Mouse (Mus musculus): ENCODE results near the gene Acy3. TPM values are rescaled to one million over a fixed set of nuclear protein-coding genes. Genes with fewer than 3 reads are reported as not detected.

Acy3 gene
- polyA plus RNA-seq, 1 experiment from 2014 or later = 47.5 TPM

GRCm38 (mm10) chr19:3990804-3991203, 4.4 kb downstream of the Acy3 start:
- H3K4me2 ChIP-seq (replicated peaks; ENCODE audit: low read depth, low read length) = no peak overlapping the region
- H3K27ac ChIP-seq (ENCODE audit: low read length) = no peak overlapping the region

GRCm38 (mm10) chr19:3991562-3991961, 5.2 kb downstream of the Acy3 start:
- peaks cover 26% of the 10 kb centered on the region for H3K4me1 ChIP-seq (ENCODE audit: insufficient read depth, low read length)
- no peak overlapping the region for H3K27ac ChIP-seq (ENCODE audit: low read length)
- no peak for ATAC-seq (ENCODE audit: low FRiP score, low TSS enrichment)
- no peak overlapping the region for H3K4me3 ChIP-seq (ENCODE audit: low read length)
- 96% methylated on average over 3 of the region's 3 CpGs for WGBS
- no peaks in the 10 kb centered on the region for H3K27me3 ChIP-seq (ENCODE audit: insufficient read depth, low read length)
- no peak overlapping the region for H3K9ac ChIP-seq (replicated peaks; ENCODE audit: low read length)
- H3K9me3 ChIP-seq (ENCODE audit: low read length) = no peaks in the 10 kb centered on the region
- no peak overlapping the region for H3K4me2 ChIP-seq (replicated peaks; ENCODE audit: low read depth, low read length)
- 0 out of 2 replicates have a peak, but pooled peaks cover 3% of the 10 kb centered on the region for H3K36me3 ChIP-seq (ENCODE audit: insufficient read depth, low read length)

More at GRCm38 (mm10) chr19:3990804-3991203, 4.4 kb downstream of the Acy3 start:
- 0 out of 2 replicates have a peak, but pooled peaks cover 3% of the 10 kb centered on the region for H3K36me3 ChIP-seq (ENCODE audit: insufficient read depth, low read length)
- no peaks in the 10 kb centered on the region for H3K9me3 ChIP-seq (ENCODE audit: low read length)
- ATAC-seq (ENCODE audit: low FRiP score, low TSS enrichment) = no peak
- H3K4me3 ChIP-seq (ENCODE audit: low read length) = no peak overlapping the region
- WGBS = 21% methylated on average over 6 of the region's 6 CpGs
- no peaks in the 10 kb centered on the region for H3K27me3 ChIP-seq (ENCODE audit: insufficient read depth, low read length)
- H3K9ac ChIP-seq (replicated peaks; ENCODE audit: low read length) = no peak overlapping the region
- H3K4me1 ChIP-seq (ENCODE audit: insufficient read depth, low read length) = peaks cover 26% of the 10 kb centered on the region

GRCm38 (mm10) chr19:3991966-3992365, 5.6 kb downstream of the Acy3 start:
- Histone ChIP-seq H3K9me3 (ENCODE audit: low read length) (no peaks in the 10 kb centered on the region), H3K27ac (ENCODE audit: low read length) (no peak overlapping the region), H3K36me3 (ENCODE audit: insufficient read depth, low read length) (0 out of 2 replicates have a peak, but pooled peaks cover 3% of the 10 kb centered on the region), H3K4me3 (ENCODE audit: low read length) (no peak overlapping the region), H3K4me1 (ENCODE audit: insufficient read depth, low read length) (peaks cover 25% of the 10 kb centered on the region), H3K9ac (replicated peaks; ENCODE audit: low read length) (no peak overlapping the region), H3K4me2 (replicated peaks; ENCODE audit: low read depth, low read length) (no peak overlapping the region), H3K27me3 (ENCODE audit: insufficient read depth, low read length) (no peaks in the 10 kb centered on the region)
- no peak for ATAC-seq (ENCODE audit: low FRiP score, low TSS enrichment)
- WGBS = 84% methylated on average over 3 of the region's 3 CpGs

GRCm38 (mm10) chr19:3992416-3992815, 6.0 kb downstream of the Acy3 start, which contains the start of gene Tbx10:
Gene Tbx10, plus strand, starts transcription at chr19:3992752.
- no peak within 1 kb of the TSS for H3K9ac ChIP-seq (replicated peaks; ENCODE audit: low read length)
- H3K9me3 ChIP-seq (ENCODE audit: low read length) = no peaks in the 10 kb centered on the region
- peaks cover 27% of the 10 kb centered on the region for H3K4me1 ChIP-seq (ENCODE audit: insufficient read depth, low read length)
- ATAC-seq (ENCODE audit: low FRiP score, low TSS enrichment) = no peak
- WGBS = 54% methylated on average over 5 of the region's 5 CpGs
- no peak within 1 kb of the TSS for H3K27ac ChIP-seq (ENCODE audit: low read length)
- H3K27me3 ChIP-seq (ENCODE audit: insufficient read depth, low read length) = no peaks in the 10 kb centered on the region
- H3K4me3 ChIP-seq (ENCODE audit: low read length) = no peak within 1 kb of the TSS
- H3K4me2 ChIP-seq (replicated peaks; ENCODE audit: low read depth, low read length) = no peak within 1 kb of the TSS
- 0 out of 2 replicates have a peak, but pooled peaks cover 3% of the 10 kb centered on the region for H3K36me3 ChIP-seq (ENCODE audit: insufficient read depth, low read length)

GRCm38 (mm10) chr19:3994932-3995331, 8.6 kb downstream of the Acy3 start:
- Histone ChIP-seq H3K27ac (ENCODE audit: low read length) (peak overlapping the region; percentile 35), H3K27me3 (ENCODE audit: insufficient read depth, low read length) (no peaks in the 10 kb centered on the region), H3K36me3 (ENCODE audit: insufficient read depth, low read length) (no peaks in the 10 kb centered on the region), H3K4me2 (replicated peaks; ENCODE audit: low read depth, low read length) (no peak overlapping the region), H3K9ac (replicated peaks; ENCODE audit: low read length) (no peak overlapping the region), H3K4me1 (ENCODE audit: insufficient read depth, low read length) (peaks cover 32% of the 10 kb centered on the region), H3K9me3 (ENCODE audit: low read length) (no peaks in the 10 kb centered on the region), H3K4me3 (ENCODE audit: low read length) (no peak overlapping the region)
- WGBS = 22% methylated on average over 6 of the region's 6 CpGs
- ATAC-seq (ENCODE audit: low FRiP score, low TSS enrichment) = no peak

- no peaks in the 10 kb centered on the region for H3K9me3 ChIP-seq (ENCODE audit: low read length)
- peaks cover 32% of the 10 kb centered on the region for H3K4me1 ChIP-seq (ENCODE audit: insufficient read depth, low read length)
- no peaks in the 10 kb centered on the region for H3K27me3 ChIP-seq (ENCODE audit: insufficient read depth, low read length)
- H3K36me3 ChIP-seq (ENCODE audit: insufficient read depth, low read length) = no peaks in the 10 kb centered on the region
- WGBS = 64% methylated on average over 3 of the region's 3 CpGs
- peak overlapping the region; percentile 25; the same call in 1 of the 2 replicates for H3K27ac ChIP-seq (ENCODE audit: low read length)
- ATAC-seq (ENCODE audit: low FRiP score, low TSS enrichment) = no peak
- no peak overlapping the region for H3K4me3 ChIP-seq (ENCODE audit: low read length)
- no peak overlapping the region for H3K4me2 ChIP-seq (replicated peaks; ENCODE audit: low read depth, low read length)
- no peak overlapping the region for H3K9ac ChIP-seq (replicated peaks; ENCODE audit: low read length)
Observed at GRCm38 (mm10) chr19:3995505-3995904, 9.1 kb downstream of the Acy3 start.

GRCm38 (mm10) chr19:3996106-3996505, 9.7 kb downstream of the Acy3 start:
- no peak overlapping the region for H3K9ac ChIP-seq (replicated peaks; ENCODE audit: low read length)
- no peak for ATAC-seq (ENCODE audit: low FRiP score, low TSS enrichment)
- no peak overlapping the region for H3K4me2 ChIP-seq (replicated peaks; ENCODE audit: low read depth, low read length)
- H3K4me1 ChIP-seq (ENCODE audit: insufficient read depth, low read length) = peaks cover 32% of the 10 kb centered on the region
- 51% methylated on average over 7 of the region's 7 CpGs for WGBS
- no peak overlapping the region for H3K4me3 ChIP-seq (ENCODE audit: low read length)
- H3K27ac ChIP-seq (ENCODE audit: low read length) = no peak overlapping the region
- H3K36me3 ChIP-seq (ENCODE audit: insufficient read depth, low read length) = no peaks in the 10 kb centered on the region
- no peaks in the 10 kb centered on the region for H3K9me3 ChIP-seq (ENCODE audit: low read length)
- H3K27me3 ChIP-seq (ENCODE audit: insufficient read depth, low read length) = no peaks in the 10 kb centered on the region

GRCm38 (mm10) chr19:3996747-3997146, 10.4 kb downstream of the Acy3 start:
- H3K4me3 ChIP-seq (ENCODE audit: low read length) = no peak overlapping the region
- 71% methylated on average over 8 of the region's 8 CpGs for WGBS
- no peak overlapping the region for H3K27ac ChIP-seq (ENCODE audit: low read length)
- H3K9me3 ChIP-seq (ENCODE audit: low read length) = no peaks in the 10 kb centered on the region
- H3K9ac ChIP-seq (replicated peaks; ENCODE audit: low read length) = no peak overlapping the region; the same call in 1 of the 2 replicates
- H3K27me3 ChIP-seq (ENCODE audit: insufficient read depth, low read length) = no peaks in the 10 kb centered on the region
- no peaks in the 10 kb centered on the region for H3K36me3 ChIP-seq (ENCODE audit: insufficient read depth, low read length)
- no peak for ATAC-seq (ENCODE audit: low FRiP score, low TSS enrichment)
- no peak overlapping the region for H3K4me2 ChIP-seq (replicated peaks; ENCODE audit: low read depth, low read length)
- peaks cover 39% of the 10 kb centered on the region for H3K4me1 ChIP-seq (ENCODE audit: insufficient read depth, low read length)

- H3K4me1 ChIP-seq (ENCODE audit: insufficient read depth, low read length) = peaks cover 43% of the 10 kb centered on the region
- no peaks in the 10 kb centered on the region for H3K9me3 ChIP-seq (ENCODE audit: low read length)
- no peak for ATAC-seq (ENCODE audit: low FRiP score, low TSS enrichment)
- H3K4me3 ChIP-seq (ENCODE audit: low read length) = no peak overlapping the region
- no peaks in the 10 kb centered on the region for H3K27me3 ChIP-seq (ENCODE audit: insufficient read depth, low read length)
- H3K4me2 ChIP-seq (replicated peaks; ENCODE audit: low read depth, low read length) = no peak overlapping the region
- H3K27ac ChIP-seq (ENCODE audit: low read length) = no peak overlapping the region
- H3K9ac ChIP-seq (replicated peaks; ENCODE audit: low read length) = no peak overlapping the region; the same call in 1 of the 2 replicates
- WGBS = 46% methylated on average over 8 of the region's 8 CpGs
- no peaks in the 10 kb centered on the region for H3K36me3 ChIP-seq (ENCODE audit: insufficient read depth, low read length)
Observed at GRCm38 (mm10) chr19:3997231-3997630, 10.9 kb downstream of the Acy3 start.

GRCm38 (mm10) chr19:3998335-3998734, 12.0 kb downstream of the Acy3 start:
- no peaks in the 10 kb centered on the region for H3K27me3 ChIP-seq (ENCODE audit: insufficient read depth, low read length)
- peaks cover 43% of the 10 kb centered on the region for H3K4me1 ChIP-seq (ENCODE audit: insufficient read depth, low read length)
- H3K9me3 ChIP-seq (ENCODE audit: low read length) = no peaks in the 10 kb centered on the region
- no peak for ATAC-seq (ENCODE audit: low FRiP score, low TSS enrichment)
- no peaks in the 10 kb centered on the region for H3K36me3 ChIP-seq (ENCODE audit: insufficient read depth, low read length)
- no peak overlapping the region for H3K4me3 ChIP-seq (ENCODE audit: low read length)
- WGBS = 62% methylated on average over 8 of the region's 8 CpGs
- no peak overlapping the region for H3K4me2 ChIP-seq (replicated peaks; ENCODE audit: low read depth, low read length)
- H3K9ac ChIP-seq (replicated peaks; ENCODE audit: low read length) = no peak overlapping the region
- no peak overlapping the region for H3K27ac ChIP-seq (ENCODE audit: low read length)
